Mouse (Mus musculus): Measurements from ENCODE around the gene Olfr153. TPM values are rescaled to one million over a fixed set of nuclear protein-coding genes. Genes with fewer than 3 reads are reported as not detected.
A peak's percentile ranks its signal among the peaks of the same experiment; 100 is the strongest.
"Not testable (repeated sequence)": the region's sequence is repeated elsewhere in the genome, so short reads cannot be mapped to it uniquely, and the experiment has no call there.

The Olfr153 gene
- total RNA-seq (2021) = not detected
- long read RNA-seq, experiment 1 = 0 reads
- long read RNA-seq, experiment 2 = 0 reads

DNA sequence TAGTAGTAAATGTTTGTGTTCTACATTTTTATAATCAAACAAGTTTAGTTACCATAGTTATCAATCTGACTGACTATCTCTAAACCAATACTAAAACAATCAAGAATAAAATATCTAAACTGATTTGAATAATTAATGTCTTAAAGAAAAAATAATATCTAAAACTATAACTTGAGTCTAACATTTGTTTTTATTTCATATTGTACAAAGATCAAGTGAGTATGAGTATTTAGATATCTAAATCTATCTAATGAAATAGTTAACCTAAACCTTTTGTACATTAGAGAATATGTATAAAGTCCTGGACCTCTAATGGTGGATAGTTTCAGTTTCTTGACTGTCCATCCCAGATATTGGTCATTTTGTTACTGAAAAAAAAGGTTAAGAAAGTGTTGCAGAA, at the start of gene Olfr153:
TSS of gene Olfr153 (plus strand) at position 301 of the 400 bp plus-strand sequence.
- no peak for DNase-seq
- intact Hi-C loops (cut with DNase I) = no loop called here

- intact Hi-C loops (cut with DNase I) = no loop called here
- DNase-seq = no peak
Observed at GRCm38 (mm10) chr2:87482276-87482675, 49.3 kb upstream of the Olfr153 start.

- intact Hi-C loops (cut with DNase I); DNase-seq: not testable (repeated sequence)
Observed at GRCm38 (mm10) chr2:87496993-87497392, 34.6 kb upstream of the Olfr153 start, which contains the start of gene Pramel7. TSS of gene Pramel7 (minus strand) at chr2:87497093.

DNA sequence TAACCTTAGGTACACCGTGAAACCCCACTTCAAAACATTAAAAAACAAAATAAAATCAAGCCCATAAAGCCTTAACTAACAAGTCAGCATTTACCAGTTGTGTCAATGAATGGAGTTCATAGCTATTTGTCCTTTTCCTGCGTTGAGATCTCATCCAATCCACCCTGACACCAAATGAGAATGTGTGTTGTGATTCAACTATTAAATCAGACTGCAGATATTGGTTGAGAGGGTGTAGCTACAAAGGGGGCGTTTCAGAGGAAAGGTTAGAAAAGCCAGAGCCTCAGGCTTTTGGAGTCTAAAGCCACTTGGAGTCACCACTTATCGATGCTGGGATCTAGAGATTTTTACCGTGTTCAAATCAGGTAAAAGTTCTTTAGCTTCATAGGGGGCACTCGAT, 25.3 kb upstream of the Olfr153 start, which contains the start of gene Pramel6:
TSS of gene Pramel6 (plus strand) at position 301 of the 400 bp plus-strand sequence.
- intact Hi-C loops (cut with DNase I) = no loop called here
- DNase-seq = no peak

GRCm38 (mm10) chr2:87515046-87515445, 16.6 kb upstream of the Olfr153 start:
- no peak for DNase-seq
- intact Hi-C loops (cut with DNase I) = no loop called here

DNA sequence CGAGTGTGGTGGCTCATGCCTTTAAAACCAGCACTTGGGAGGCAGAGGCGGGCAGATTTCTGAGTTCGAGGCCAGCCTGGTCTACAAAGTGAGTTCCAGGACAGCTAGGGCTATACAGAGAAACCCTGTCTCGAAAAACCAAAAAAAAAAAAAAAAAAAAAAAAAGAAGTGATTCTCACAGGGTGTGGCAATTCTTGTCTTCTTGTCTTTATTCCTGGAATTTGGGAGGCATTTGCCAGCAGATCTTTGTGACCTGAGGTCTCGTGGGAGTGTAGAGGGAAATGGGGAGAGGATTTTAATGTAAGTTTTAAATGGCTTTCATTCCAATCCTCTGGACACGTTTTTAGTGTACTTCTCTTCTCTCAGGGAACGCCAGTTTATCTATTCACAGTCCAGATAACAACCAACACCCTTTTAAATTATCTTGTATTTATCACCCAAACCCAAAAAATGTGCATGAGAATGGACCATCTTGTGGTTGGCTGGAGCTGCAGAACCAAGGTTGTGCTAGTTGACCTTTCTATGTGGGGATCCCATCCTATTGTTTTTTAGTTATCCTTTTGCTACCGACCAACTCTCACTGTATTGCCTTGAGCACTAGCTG, 16.0 kb upstream of the Olfr153 start:
- no peak for DNase-seq
- intact Hi-C loops (cut with DNase I) = no loop called here

- intact Hi-C loops (cut with DNase I) = no loop called here
- no peak for DNase-seq
Observed at GRCm38 (mm10) chr2:87516581-87516980, 15.0 kb upstream of the Olfr153 start.

DNA sequence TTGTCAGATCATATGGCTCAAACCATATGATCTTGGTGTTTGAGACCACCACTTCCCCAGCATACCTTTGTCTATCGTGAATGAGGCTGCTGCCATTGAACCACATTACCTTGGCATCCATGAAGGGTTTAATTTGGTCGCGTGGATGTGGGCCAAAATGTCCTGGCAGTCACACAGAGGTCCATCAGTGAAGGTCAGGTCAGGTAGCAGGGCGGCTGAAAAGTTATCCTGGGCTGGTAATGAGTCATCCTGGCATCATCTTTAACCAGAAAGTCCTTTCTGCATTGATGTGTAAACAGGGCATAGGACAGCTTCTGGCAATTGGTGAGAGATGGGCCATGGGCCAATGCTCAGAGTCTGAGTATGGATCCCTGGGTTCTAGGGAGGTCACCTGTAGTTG, 10.9 kb upstream of the Olfr153 start:
- DNase-seq = peak; percentile 44 to 58
- intact Hi-C loops (cut with DNase I) = no loop called here

- intact Hi-C loops (cut with DNase I) = not testable (repeated sequence)
Observed at GRCm38 (mm10) chr2:87525899-87526616, 5.5 kb upstream of the Olfr153 start.

GRCm38 (mm10) chr2:87534826-87535225, 3.2 kb downstream of the Olfr153 start:
- DNase-seq = no peak
- intact Hi-C loops (cut with DNase I) = no loop called here

More at GRCm38 (mm10) chr2:87525899-87526616, 5.5 kb upstream of the Olfr153 start:
- DNase-seq = not testable (repeated sequence)

- no peak for DNase-seq
- intact Hi-C loops (cut with DNase I) = no loop called here
Observed at GRCm38 (mm10) chr2:87545442-87545841, 13.8 kb downstream of the Olfr153 start, which contains the start of gene Olfr1128. TSS of gene Olfr1128 (minus strand) at chr2:87545542.

GRCm38 (mm10) chr2:87573602-87574001, 42.0 kb downstream of the Olfr153 start, which contains the start of gene Olfr1129:
TSS of gene Olfr1129 (plus strand) at chr2:87573902.
- intact Hi-C loops (cut with DNase I); DNase-seq: not testable (repeated sequence)

Other genes with a start within 250 kb of the Olfr153 start
- not detected for gene Olfr1118, start 224.2 kb upstream of the Olfr153 start, total RNA-seq (2021)
- not detected for gene Olfr1120, start 177.0 kb upstream of the Olfr153 start, total RNA-seq (2021)
- not detected for gene Olfr1121, start 161.9 kb upstream of the Olfr153 start, total RNA-seq (2021)
- gene Olfr1122, start 145.9 kb upstream of the Olfr153 start, total RNA-seq (2021) = not detected
- gene Olfr1123, start 115.2 kb upstream of the Olfr153 start, total RNA-seq (2021) = not detected
- gene Olfr1124, start 101.5 kb upstream of the Olfr153 start, total RNA-seq (2021) = not detected
- not detected for gene Olfr1126, start 77.8 kb upstream of the Olfr153 start, total RNA-seq (2021)
- gene Pramel7, start 34.7 kb upstream of the Olfr153 start, total RNA-seq (2021) = not detected
- not detected for gene Pramel6, start 25.2 kb upstream of the Olfr153 start, total RNA-seq (2021)
- gene Olfr1128, start 13.7 kb downstream of the Olfr153 start, total RNA-seq (2021) = not detected
- gene Olfr1129, start 42.1 kb downstream of the Olfr153 start, total RNA-seq (2021) = not detected
- gene Olfr1130, start 74.4 kb downstream of the Olfr153 start, total RNA-seq (2021) = not detected
- gene Olfr1131, start 95.3 kb downstream of the Olfr153 start, total RNA-seq (2021) = not detected
- gene Olfr1132, start 105.7 kb downstream of the Olfr153 start, total RNA-seq (2021) = not detected
- not detected for gene Olfr1133, start 115.6 kb downstream of the Olfr153 start, total RNA-seq (2021)
- gene Olfr1134, start 126.7 kb downstream of the Olfr153 start, total RNA-seq (2021) = not detected
- not detected for gene Olfr1135, start 141.9 kb downstream of the Olfr153 start, total RNA-seq (2021)
- not detected for gene Olfr1136, start 162.2 kb downstream of the Olfr153 start, total RNA-seq (2021)
- not detected for gene Olfr1137, start 181.4 kb downstream of the Olfr153 start, total RNA-seq (2021)
- not detected for gene Olfr1138, start 208.2 kb downstream of the Olfr153 start, total RNA-seq (2021)
- gene Olfr1140, start 212.0 kb downstream of the Olfr153 start, total RNA-seq (2021) = not detected
- gene Olfr1141, start 222.2 kb downstream of the Olfr153 start, total RNA-seq (2021) = not detected
- gene Olfr152, start 247.7 kb downstream of the Olfr153 start, total RNA-seq (2021) = not detected